Mouse (Mus musculus): ENCODE measurements at regions not wholly inside any gene's neighbourhood (a gene's known extent, or its start where the extent isn't known, plus 50 kb on each side); places are given as distances from the start of the nearest gene placed in this dataset.

DNA sequence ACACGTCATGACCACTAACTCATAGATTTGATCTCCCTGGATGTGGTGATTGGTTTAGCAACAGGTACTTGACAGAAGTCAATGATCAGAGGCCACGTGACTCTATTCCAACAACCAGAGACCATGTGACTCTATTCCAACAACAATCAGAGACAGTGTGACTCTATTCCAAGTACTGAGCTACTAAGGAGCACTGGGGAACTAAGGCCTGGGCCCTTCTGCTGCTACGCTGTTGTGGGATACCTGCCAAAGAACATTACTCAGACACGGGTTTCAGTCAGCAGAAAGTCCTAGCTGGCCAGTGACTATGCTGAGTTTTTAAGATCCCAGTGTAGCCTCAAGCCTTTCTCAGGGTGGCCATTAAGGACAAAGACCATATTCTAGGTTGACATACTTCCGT lies 66.3 kb upstream of the Smndc1 start:
- Histone ChIP-seq H3K4me1 (ENCODE audit: control insufficient read depth, insufficient read depth, low read length) (peaks cover 12% of the 10 kb centered on the region; the same call in 1 of the 2 replicates), H3K4me2 (ENCODE audit: low read depth, low read length) (no peak overlapping the region), H3K9me3 (ENCODE audit: control insufficient read depth, low read length) (no peaks in the 10 kb centered on the region), H3K27me3 (ENCODE audit: control insufficient read depth, insufficient read depth, low read length) (no peaks in the 10 kb centered on the region), H3K27ac (ENCODE audit: low read depth, low read length) (no peak overlapping the region), H3K36me3 (ENCODE audit: control insufficient read depth, insufficient read depth, low read length) (no peaks in the 10 kb centered on the region), H3K9ac (replicated peaks; ENCODE audit: low read depth, low read length) (no peak overlapping the region), H3K4me3 (ENCODE audit: low read depth, low read length) (no peak overlapping the region)
- 86% methylated on average over 5 of the region's 5 CpGs for WGBS
- no peak for ATAC-seq (ENCODE audit: low read depth)

DNA sequence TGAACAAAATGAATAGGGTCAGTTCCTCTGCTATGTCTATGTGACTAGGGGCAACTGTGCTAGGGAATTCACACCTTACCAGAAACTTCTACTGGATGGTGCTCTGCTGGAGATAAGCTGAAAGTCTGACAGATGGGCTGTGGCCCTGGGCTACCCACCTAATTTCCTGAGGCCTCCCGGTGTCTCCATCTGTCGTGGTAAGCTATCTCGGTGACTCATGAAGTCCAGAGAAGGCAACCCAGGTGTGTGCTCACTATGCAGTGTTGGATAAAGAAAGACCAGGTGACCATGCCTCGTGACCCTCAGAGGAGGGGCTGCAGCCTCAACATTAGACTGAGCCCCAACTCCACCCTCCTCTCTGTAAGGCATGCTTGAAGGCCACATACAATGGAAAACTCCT lies 64.2 kb upstream of the Smndc1 start:
- Histone ChIP-seq H3K36me3 (ENCODE audit: control insufficient read depth, insufficient read depth, low read length) (no peaks in the 10 kb centered on the region), H3K4me3 (ENCODE audit: low read depth, low read length) (no peak overlapping the region), H3K9me3 (ENCODE audit: control insufficient read depth, low read length) (no peaks in the 10 kb centered on the region), H3K4me2 (ENCODE audit: low read depth, low read length) (no peak overlapping the region), H3K9ac (replicated peaks; ENCODE audit: low read depth, low read length) (no peak overlapping the region), H3K27ac (ENCODE audit: low read depth, low read length) (no peak overlapping the region), H3K27me3 (ENCODE audit: control insufficient read depth, insufficient read depth, low read length) (no peaks in the 10 kb centered on the region), H3K4me1 (ENCODE audit: control insufficient read depth, insufficient read depth, low read length) (peaks cover 9% of the 10 kb centered on the region; the same call in 1 of the 2 replicates)
- no peak for ATAC-seq (ENCODE audit: low read depth)
- 81% methylated on average over 4 of the region's 4 CpGs for WGBS

DNA sequence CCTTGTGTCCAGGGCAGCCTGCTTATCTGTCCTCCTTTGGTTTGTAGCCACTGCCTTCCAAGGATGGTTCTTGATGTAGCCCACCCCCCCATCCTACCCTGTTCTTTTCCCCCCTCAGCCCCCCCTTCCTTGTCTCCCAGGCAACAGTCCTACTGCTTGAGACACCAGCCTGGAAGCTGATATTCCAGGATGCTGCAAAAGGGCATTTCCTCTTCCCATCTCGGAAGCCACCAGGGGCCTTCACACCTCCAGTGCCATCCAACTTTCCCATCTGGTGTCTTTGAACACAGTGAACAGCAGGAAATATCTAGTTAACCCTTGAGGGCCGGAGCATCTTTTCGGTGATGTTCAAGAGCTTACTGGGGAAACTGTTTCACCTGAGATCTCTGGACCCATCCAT lies 63.7 kb upstream of the Smndc1 start:
- H3K4me3 ChIP-seq (ENCODE audit: low read depth, low read length) = no peak overlapping the region
- H3K4me1 ChIP-seq (ENCODE audit: control insufficient read depth, insufficient read depth, low read length) = peaks cover 8% of the 10 kb centered on the region; the same call in 1 of the 2 replicates
- no peaks in the 10 kb centered on the region for H3K36me3 ChIP-seq (ENCODE audit: control insufficient read depth, insufficient read depth, low read length)
- no peaks in the 10 kb centered on the region for H3K27me3 ChIP-seq (ENCODE audit: control insufficient read depth, insufficient read depth, low read length)
- no peaks in the 10 kb centered on the region for H3K9me3 ChIP-seq (ENCODE audit: control insufficient read depth, low read length)
- ATAC-seq (ENCODE audit: low read depth) = no peak
- no peak overlapping the region for H3K9ac ChIP-seq (replicated peaks; ENCODE audit: low read depth, low read length)
- H3K4me2 ChIP-seq (ENCODE audit: low read depth, low read length) = no peak overlapping the region
- 62% methylated on average over 3 of the region's 3 CpGs for WGBS
- no peak overlapping the region for H3K27ac ChIP-seq (ENCODE audit: low read depth, low read length)

DNA sequence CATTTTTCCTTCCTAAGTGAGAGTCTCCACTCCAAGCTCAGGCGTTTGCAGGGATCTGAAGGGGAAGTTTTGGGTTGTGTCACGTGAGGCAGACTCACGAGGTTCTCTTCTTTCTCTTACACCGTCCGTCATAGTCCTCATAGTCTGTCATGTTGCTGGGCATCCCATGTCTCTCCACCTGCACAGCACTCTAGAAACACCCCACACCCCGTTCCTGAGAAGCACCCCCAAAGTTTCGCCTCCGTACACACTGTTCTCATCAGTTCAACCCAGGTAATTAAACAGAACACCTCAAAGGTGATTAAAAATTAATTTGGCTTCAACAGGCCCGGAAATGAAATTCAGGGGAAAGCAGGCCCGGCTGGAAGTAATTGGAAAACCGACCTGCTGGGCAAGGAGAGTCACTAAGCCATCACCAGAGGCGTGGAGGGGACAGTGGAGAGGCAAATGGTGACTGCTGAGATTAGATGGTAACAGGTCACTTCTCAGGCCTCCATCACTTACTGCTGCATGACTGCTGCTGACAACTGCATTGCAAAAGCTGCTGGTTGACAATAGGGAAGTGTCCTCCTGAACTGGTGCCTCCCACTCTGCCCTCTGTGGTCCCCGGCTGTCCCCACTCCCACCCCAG lies 63.1 kb upstream of the Smndc1 start:
- 66% methylated on average over 13 of the region's 13 CpGs for WGBS
- Histone ChIP-seq H3K9me3 (ENCODE audit: control insufficient read depth, low read length) (no peaks in the 10 kb centered on the region), H3K4me3 (ENCODE audit: low read depth, low read length) (no peak overlapping the region), H3K27ac (ENCODE audit: low read depth, low read length) (no peak overlapping the region), H3K9ac (replicated peaks; ENCODE audit: low read depth, low read length) (no peak overlapping the region), H3K27me3 (ENCODE audit: control insufficient read depth, insufficient read depth, low read length) (no peaks in the 10 kb centered on the region), H3K4me2 (ENCODE audit: low read depth, low read length) (no peak overlapping the region), H3K4me1 (ENCODE audit: control insufficient read depth, insufficient read depth, low read length) (peaks cover 4% of the 10 kb centered on the region; the same call in 1 of the 2 replicates), H3K36me3 (ENCODE audit: control insufficient read depth, insufficient read depth, low read length) (no peaks in the 10 kb centered on the region)
- no peak for ATAC-seq (ENCODE audit: low read depth)

DNA sequence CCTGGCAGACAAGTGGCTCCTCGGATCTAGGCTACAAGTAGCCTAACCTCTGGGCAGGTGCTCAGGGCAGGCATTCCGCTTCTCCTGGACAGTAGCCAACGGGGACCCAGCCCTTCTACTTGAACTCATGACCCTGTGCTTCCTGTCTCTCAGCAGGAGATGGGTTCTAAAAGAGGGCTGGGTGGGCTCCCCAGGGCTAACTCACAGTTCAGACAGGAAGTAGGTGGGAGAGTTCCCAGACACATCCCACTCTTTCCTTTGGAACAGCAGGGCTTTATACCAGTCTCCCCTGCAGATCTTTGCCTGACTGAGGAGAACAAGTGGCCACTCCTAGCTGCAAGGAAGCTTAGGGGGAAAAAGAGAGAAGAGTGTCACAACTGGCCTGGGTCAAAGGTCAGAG lies 62.0 kb upstream of the Smndc1 start:
- Histone ChIP-seq H3K27me3 (ENCODE audit: control insufficient read depth, insufficient read depth, low read length) (no peaks in the 10 kb centered on the region), H3K4me1 (ENCODE audit: control insufficient read depth, insufficient read depth, low read length) (0 out of 2 replicates have a peak, but pooled peaks cover 4% of the 10 kb centered on the region), H3K9me3 (ENCODE audit: control insufficient read depth, low read length) (no peaks in the 10 kb centered on the region), H3K4me2 (ENCODE audit: low read depth, low read length) (no peak overlapping the region), H3K4me3 (ENCODE audit: low read depth, low read length) (no peak overlapping the region), H3K27ac (ENCODE audit: low read depth, low read length) (no peak overlapping the region), H3K9ac (replicated peaks; ENCODE audit: low read depth, low read length) (no peak overlapping the region), H3K36me3 (ENCODE audit: control insufficient read depth, insufficient read depth, low read length) (no peaks in the 10 kb centered on the region)
- ATAC-seq (ENCODE audit: low read depth) = no peak
- WGBS = 60% methylated on average over 3 of the region's 3 CpGs

DNA sequence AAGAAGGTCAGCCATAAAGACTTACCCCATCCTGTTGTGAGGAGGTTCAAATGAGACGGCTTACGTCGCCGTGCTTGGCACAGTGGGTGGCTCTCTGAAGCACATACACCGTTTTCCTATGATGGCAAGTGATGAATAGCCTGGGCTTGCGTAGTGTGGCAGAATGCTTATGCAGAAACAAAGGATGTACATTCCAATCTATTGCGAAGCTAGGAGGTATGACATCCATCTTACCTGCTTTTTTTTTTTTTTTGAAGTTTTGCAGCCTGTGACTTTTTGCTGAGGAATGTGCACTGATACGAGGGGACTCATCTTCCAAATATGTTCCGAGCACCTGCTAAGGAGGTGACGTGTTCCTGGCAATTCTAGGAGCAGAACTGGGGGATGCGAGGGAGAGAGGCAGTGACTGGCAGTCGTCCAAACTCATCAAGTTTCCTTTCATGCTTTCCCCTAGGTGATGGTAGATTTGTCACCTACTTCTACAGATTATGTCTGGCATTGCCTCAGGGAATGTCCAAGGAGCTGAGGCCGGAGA lies 61.1 kb upstream of the Smndc1 start:
- no peak overlapping the region for H3K4me3 ChIP-seq (ENCODE audit: low read depth, low read length)
- no peak overlapping the region for H3K9ac ChIP-seq (replicated peaks; ENCODE audit: low read depth, low read length)
- no peak for ATAC-seq (ENCODE audit: low read depth)
- H3K4me2 ChIP-seq (ENCODE audit: low read depth, low read length) = no peak overlapping the region
- H3K27ac ChIP-seq (ENCODE audit: low read depth, low read length) = no peak overlapping the region
- 0 out of 2 replicates have a peak, but pooled peaks cover 4% of the 10 kb centered on the region for H3K4me1 ChIP-seq (ENCODE audit: control insufficient read depth, insufficient read depth, low read length)
- no peaks in the 10 kb centered on the region for H3K36me3 ChIP-seq (ENCODE audit: control insufficient read depth, insufficient read depth, low read length)
- H3K27me3 ChIP-seq (ENCODE audit: control insufficient read depth, insufficient read depth, low read length) = no peaks in the 10 kb centered on the region
- no peaks in the 10 kb centered on the region for H3K9me3 ChIP-seq (ENCODE audit: control insufficient read depth, low read length)
- 54% methylated on average over 13 of the region's 13 CpGs for WGBS

DNA sequence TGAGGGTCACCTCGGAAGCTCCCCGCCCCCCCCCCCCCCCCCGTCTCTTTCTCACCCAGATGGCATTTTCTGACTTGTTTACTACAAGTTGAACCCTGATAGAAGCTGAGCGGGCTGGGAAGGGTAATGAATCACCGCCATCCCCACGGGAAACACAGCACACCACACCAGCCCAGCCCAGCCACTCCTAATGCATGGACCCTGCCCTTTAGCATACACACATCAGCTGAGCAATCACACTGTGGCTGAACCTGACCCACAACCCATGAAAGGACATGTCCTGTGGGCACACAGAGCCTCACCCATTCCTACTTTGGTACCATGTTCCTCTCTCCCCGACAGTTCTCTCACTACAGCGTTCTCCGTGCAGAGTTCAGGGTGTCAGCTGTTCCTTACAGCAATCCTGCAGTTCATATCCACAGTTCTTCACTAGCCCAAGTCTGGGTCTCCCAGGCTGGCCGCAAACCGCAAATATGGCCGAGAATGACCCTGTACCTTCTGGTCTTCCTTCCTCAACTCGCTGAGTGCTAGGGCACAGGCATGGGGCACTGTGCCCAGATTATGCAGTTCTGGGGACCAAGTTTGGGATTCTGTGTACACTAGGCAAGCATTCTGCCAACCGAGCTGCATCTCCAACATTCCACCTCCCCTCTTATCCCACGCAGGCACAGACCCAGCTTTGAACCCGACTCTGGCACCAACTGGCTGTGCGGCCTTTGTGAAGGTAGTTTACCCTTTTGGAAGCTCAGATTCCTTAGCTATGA lies 60.4 kb upstream of the Smndc1 start:
- H3K36me3 ChIP-seq (ENCODE audit: control insufficient read depth, insufficient read depth, low read length) = no peaks in the 10 kb centered on the region
- no peak overlapping the region for H3K9ac ChIP-seq (replicated peaks; ENCODE audit: low read depth, low read length)
- 0 out of 2 replicates have a peak, but pooled peaks cover 4% of the 10 kb centered on the region for H3K4me1 ChIP-seq (ENCODE audit: control insufficient read depth, insufficient read depth, low read length)
- H3K27me3 ChIP-seq (ENCODE audit: control insufficient read depth, insufficient read depth, low read length) = no peaks in the 10 kb centered on the region
- no peak overlapping the region for H3K4me2 ChIP-seq (ENCODE audit: low read depth, low read length)
- no peak for ATAC-seq (ENCODE audit: low read depth)
- no peaks in the 10 kb centered on the region for H3K9me3 ChIP-seq (ENCODE audit: control insufficient read depth, low read length)
- WGBS = 73% methylated on average over 14 of the region's 17 CpGs
- no peak overlapping the region for H3K4me3 ChIP-seq (ENCODE audit: low read depth, low read length)
- no peak overlapping the region for H3K27ac ChIP-seq (ENCODE audit: low read depth, low read length)

DNA sequence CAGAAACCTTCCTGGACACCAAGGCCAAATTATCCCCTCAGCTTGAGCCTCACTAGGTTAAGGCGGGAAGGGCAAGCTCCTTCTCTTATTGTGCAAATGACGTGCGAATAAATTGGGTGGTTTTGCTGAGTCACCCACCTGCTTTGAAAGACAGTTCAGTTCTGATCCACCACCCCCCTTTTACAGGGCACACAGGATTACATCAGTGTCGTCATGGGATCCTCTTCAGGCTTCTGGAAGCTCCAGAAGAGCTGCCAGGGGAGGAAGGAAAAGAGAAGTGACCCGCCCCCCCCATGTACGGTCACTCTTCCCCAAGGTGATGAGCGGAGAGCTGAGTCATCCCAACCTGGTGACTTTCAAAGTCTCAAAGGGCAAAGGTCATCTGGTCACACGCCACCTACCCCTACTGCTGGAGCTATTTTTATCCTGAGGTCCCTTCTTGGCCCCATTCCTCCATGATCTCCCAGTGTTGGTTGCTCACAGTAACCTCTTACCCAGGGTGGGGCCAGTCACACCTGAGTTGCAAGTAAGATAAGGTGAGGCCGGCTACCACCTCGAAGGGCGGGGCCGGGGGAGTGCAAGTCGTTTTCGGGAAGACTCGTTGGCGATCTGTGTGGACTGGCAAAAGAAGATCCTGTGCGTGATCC lies 58.9 kb upstream of the Smndc1 start:
- Histone ChIP-seq H3K4me1 (ENCODE audit: control insufficient read depth, insufficient read depth, low read length) (peaks cover 11% of the 10 kb centered on the region; the same call in 1 of the 2 replicates), H3K27me3 (ENCODE audit: control insufficient read depth, insufficient read depth, low read length) (peaks cover 4% of the 10 kb centered on the region; the same call in 1 of the 2 replicates), H3K9me3 (ENCODE audit: control insufficient read depth, low read length) (no peaks in the 10 kb centered on the region), H3K27ac (ENCODE audit: low read depth, low read length) (no peak overlapping the region), H3K36me3 (ENCODE audit: control insufficient read depth, insufficient read depth, low read length) (no peaks in the 10 kb centered on the region), H3K4me2 (ENCODE audit: low read depth, low read length) (no peak overlapping the region), H3K9ac (replicated peaks; ENCODE audit: low read depth, low read length) (no peak overlapping the region), H3K4me3 (ENCODE audit: low read depth, low read length) (no peak overlapping the region)
- 89% methylated on average over 17 of the region's 17 CpGs for WGBS
- no peak for ATAC-seq (ENCODE audit: low read depth)

DNA sequence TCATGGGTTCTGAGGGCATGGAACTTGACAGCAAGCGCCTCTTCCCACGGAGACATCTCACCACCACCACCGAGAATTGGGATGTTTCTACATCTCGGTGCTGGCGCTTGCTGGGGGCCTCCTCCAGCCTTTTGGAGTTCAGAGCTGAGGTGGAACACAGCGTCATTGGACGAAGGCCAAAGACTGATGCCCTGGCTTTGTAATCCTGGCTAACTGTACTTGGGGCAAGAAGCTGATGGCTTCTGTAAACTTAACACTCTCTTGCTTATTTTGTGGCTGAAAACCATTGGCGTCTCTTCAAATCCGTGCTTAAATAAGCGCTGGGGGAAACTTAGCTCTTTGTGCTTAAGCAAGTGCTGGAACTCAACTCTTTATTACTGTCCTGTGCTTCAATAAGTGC lies 57.8 kb upstream of the Smndc1 start:
- H3K27ac ChIP-seq (ENCODE audit: low read depth, low read length) = no peak overlapping the region
- peaks cover 4% of the 10 kb centered on the region; the same call in 1 of the 2 replicates for H3K27me3 ChIP-seq (ENCODE audit: control insufficient read depth, insufficient read depth, low read length)
- no peak for ATAC-seq (ENCODE audit: low read depth)
- no peaks in the 10 kb centered on the region for H3K9me3 ChIP-seq (ENCODE audit: control insufficient read depth, low read length)
- H3K4me2 ChIP-seq (ENCODE audit: low read depth, low read length) = no peak overlapping the region
- peaks cover 15% of the 10 kb centered on the region for H3K4me1 ChIP-seq (ENCODE audit: control insufficient read depth, insufficient read depth, low read length)
- no peaks in the 10 kb centered on the region for H3K36me3 ChIP-seq (ENCODE audit: control insufficient read depth, insufficient read depth, low read length)
- H3K4me3 ChIP-seq (ENCODE audit: low read depth, low read length) = no peak overlapping the region
- no peak overlapping the region for H3K9ac ChIP-seq (replicated peaks; ENCODE audit: low read depth, low read length)
- WGBS = 76% methylated on average over 10 of the region's 10 CpGs

Measured in neural tube, embryonic 14.5 days (tissue).